ENCODE assay signal across 20 mouse cellular contexts in the genomic region with DNA sequence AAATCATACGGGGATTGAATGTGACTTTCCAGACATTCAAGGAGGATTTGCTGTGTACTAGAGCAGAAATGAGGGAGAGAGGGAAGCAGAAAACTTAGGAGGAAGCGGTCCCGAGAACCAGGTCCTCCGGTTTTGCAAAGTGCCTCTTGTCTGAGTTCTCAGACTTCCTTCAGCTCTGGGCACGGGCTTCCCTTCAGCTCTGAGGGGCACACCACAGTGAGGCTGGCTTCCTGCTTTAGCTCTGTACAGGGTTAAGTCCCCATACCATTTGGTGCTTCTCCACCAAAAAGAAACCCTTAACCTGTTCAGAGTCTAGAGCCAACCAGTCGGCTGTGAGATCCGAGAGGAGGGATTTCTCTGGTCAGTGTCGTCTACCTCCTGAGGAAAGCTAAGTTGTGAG.
"Had no signal": no experiment of that assay in that cellular context is flagged by ENCODE, and none has a peak within 500 bp of the region (broad histone marks: within the 10 kb centered on the region; RNA-seq: fewer than 3 reads in every experiment).

No protein-coding gene starts in this region.

- ATAC-seq: forebrain, embryonic 13.5 days; forebrain, embryonic 14.5 days; forebrain, embryonic 15.5 days; forebrain, embryonic 16.5 days; forebrain, postnatal 0 days had no signal

- DNase-seq: cerebellum, adult 2 months; cerebellum, adult 8-10 months; cerebellum, adult 9-10 months; cerebellum, adult 9-11 months; cerebellum, postnatal 25 days; cerebellum, postnatal 36 days; embryo, embryonic 11 days; forebrain, postnatal 0 days; gastrocnemius, adult 2 months; gastrocnemius, postnatal 10 days; gastrocnemius, postnatal 14 days; gastrocnemius, postnatal 25 days; gastrocnemius, postnatal 36 days; heart, adult 11 months; heart, adult 18-20 months; heart, adult 2 months had no signal
